Mouse (Mus musculus): ENCODE results near the gene Svep1.

The Svep1 gene

DNA sequence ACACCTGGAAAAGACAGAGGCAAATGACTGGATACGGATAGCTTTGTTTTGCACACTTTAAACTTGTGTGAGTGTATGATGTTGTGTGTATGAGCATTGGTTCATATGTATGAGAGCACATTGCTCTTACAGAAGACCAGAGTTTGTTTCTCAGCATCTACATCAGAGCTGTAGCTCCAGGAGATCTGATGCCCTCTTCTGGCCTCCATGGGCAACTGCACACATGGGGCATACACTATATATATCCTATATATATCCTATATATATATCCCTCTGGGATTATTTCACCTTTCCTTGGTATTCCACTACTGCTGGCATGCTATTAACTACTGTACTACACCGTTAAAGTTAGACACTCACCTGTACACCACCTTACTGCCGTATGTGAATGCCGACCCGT lies 122.5 kb downstream of the Svep1 start:
- no peak for DNase-seq (ENCODE audit: low spot score)

- peak; percentile 77 for DNase-seq (ENCODE audit: low spot score)
Observed at GRCm38 (mm10) chr4:58082588-58082987, 124.1 kb downstream of the Svep1 start.

- peak; percentile 70 for DNase-seq (ENCODE audit: low spot score)
Observed at GRCm38 (mm10) chr4:58079631-58080030, 127.0 kb downstream of the Svep1 start.

- peak; percentile 4 for DNase-seq (ENCODE audit: low spot score)
Observed at GRCm38 (mm10) chr4:58077950-58078349, 128.7 kb downstream of the Svep1 start.

DNA sequence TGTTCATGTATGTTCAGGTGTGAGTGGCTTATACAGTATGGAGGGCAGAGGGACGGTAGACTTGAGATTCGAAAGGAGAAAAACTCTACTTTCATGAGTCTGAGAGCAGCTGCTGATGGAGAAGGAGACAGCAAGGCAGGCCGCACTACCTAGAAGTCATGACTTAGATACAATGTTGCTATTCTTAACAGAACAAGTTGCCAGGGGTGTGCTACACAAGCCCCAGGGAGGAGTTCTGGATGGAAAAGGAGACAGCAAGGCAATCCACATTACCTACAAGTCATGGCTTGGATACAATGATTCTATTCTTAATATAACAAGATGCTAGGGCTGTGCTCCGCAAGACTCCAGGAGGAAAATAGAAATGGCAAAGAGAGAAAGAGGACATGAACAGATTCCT lies 129.1 kb downstream of the Svep1 start:
- DNase-seq (ENCODE audit: low spot score) = no peak

GRCm38 (mm10) chr4:58072888-58073287 lies 133.8 kb downstream of the Svep1 start:
- DNase-seq (ENCODE audit: low spot score) = no peak

GRCm38 (mm10) chr4:58068886-58069285 lies 137.8 kb downstream of the Svep1 start:
- no peak for DNase-seq (ENCODE audit: low spot score)

GRCm38 (mm10) chr4:58064721-58065120 lies 141.9 kb downstream of the Svep1 start:
- DNase-seq (ENCODE audit: low spot score) = no peak

- no peak for DNase-seq (ENCODE audit: low spot score)
Observed at GRCm38 (mm10) chr4:58062933-58063332, 143.7 kb downstream of the Svep1 start.

DNA sequence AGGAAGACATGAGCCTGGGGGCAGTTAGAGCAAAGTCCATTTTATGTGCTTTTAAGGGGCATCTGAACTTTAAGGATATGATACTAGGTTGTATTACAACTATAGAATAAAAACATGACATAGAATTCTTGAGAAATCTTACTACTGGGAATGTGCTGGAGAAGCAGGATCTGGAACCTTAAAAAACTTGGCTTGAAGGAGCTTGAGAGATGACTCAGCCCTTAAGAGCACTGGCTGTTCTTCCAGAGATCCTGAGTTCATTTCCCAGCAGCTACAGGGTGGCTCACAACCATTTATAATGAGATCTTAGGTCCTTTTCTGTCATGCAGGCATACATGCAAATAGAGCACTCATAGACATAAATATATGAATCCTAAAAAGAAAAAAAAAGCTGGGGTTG lies 151.0 kb downstream of the Svep1 start:
- DNase-seq (ENCODE audit: low spot score) = peak; percentile 34

DNA sequence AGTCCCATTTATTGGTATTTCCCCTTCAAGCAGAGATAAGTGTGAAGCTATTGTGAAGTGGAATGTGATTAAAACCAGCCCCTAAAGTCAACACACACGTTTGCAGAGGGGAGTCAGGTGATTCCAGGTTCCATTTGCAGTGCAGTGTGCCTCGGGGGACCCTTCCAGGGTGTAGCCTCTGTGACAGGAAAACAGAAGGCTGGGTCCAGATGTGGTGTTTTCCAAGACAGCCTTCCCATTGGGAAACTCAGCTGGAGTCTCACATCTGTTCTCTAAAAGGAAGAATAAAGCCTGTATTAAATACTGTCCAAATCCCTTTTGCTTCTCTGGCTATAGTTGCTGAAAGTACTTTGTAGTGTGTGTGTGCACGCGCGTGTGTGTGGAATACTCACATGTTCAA lies 152.2 kb downstream of the Svep1 start:
- DNase-seq (ENCODE audit: low spot score) = no peak

DNA sequence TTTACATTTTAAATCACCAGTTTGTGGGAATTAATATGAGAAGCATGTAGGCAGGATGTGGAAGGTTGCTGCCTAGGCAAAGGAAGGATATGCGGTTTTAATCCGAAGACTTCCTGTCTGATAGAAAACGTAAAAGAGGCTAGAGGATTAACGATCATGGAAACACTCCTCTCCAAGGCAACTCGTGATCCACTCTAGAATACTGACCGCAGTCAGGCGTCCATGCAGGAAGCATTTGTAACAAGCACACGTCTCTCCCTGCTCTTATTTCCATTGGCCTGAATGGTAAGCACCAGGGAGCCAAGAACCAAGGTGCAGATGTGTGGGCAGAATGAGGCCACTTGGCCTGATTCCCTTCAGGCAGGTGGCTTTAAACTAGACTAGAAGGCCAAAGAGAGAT lies 155.9 kb downstream of the Svep1 start:
- DNase-seq (ENCODE audit: low spot score) = no peak

- no peak for DNase-seq (ENCODE audit: low spot score)
Observed at GRCm38 (mm10) chr4:58050276-58050675, 156.4 kb downstream of the Svep1 start.

DNA sequence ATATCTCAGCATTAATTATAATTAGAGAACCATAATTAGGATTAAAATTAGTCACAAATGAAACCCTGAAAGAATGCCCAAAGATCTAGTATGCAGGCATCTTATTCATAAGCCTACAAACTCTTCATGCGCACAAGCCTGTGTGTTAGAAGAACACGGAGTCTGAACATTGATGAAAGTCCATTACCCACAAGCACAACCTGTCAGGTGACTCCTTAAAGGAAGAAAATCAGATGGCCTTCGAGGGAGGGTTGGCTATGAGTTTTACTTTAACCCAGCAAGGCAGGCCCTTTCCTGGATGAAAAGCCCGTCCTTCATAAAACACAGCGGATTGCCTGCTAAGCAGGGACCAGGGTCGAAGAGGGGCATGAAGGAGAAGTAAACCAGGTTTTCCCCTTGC lies 161.8 kb downstream of the Svep1 start:
- DNase-seq (ENCODE audit: low spot score) = no peak

- DNase-seq (ENCODE audit: low spot score) = no peak
Observed at GRCm38 (mm10) chr4:58044356-58044755, 162.3 kb downstream of the Svep1 start.

DNA sequence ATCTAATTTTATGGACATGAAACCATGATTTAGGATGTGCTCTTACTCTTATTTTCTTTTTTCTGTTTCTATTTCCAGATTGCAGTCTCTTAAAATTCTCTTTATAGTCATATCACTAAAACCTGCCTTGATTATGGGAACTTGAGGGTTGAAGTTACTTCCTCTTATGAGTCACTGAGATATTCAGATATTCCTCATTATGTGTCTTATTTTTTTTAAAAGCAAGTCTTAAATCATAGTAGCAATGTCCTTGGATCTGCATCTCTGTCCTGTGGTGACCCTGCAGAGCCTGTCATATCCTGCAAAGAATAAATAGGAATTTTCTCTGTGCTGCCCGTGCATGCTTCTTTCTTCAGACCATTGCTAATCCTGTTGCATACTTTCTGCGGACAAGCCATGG lies 166.6 kb downstream of the Svep1 start:
- DNase-seq (ENCODE audit: low spot score) = no peak

DNA sequence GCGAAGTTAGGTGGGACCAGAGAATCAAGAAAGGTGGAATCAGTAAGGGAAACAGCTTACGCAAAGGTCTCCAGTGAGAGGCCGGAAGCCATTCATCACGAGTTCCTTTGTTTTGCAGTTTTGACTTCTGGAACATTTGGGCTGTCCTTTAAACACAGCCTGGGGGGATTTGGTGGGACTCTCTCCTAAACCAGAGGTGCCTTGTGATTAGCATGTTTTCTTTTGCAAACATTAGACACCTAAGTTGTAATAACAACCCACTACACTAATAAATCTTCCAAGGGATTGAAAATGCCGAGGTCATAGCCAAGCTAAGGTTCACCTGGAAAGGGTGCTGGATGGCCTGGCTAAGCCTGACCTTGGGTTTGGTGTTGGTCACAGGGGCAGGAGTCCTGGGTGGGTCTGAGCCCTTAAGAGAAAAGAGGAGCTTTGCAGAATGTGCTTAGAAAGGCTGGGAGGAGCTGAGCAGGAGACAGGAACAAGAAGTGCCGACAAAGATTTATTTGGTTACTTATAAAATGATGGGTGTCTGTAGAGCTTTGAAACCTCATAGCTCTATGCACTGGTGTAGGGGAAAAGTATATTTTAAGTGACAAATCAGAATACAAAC lies 169.5 kb downstream of the Svep1 start:
- DNase-seq (ENCODE audit: low spot score) = no peak

GRCm38 (mm10) chr4:58034663-58035062 lies 172.0 kb downstream of the Svep1 start:
- DNase-seq (ENCODE audit: low spot score) = no peak

- DNase-seq (ENCODE audit: low spot score) = no peak
Observed at GRCm38 (mm10) chr4:58032714-58033113, 173.9 kb downstream of the Svep1 start.

GRCm38 (mm10) chr4:58009024-58009423 lies 197.6 kb downstream of the Svep1 start, which contains the start of gene Txndc8:
Txndc8 (minus strand) TSS chr4:58009124.
- no peak for DNase-seq (ENCODE audit: low spot score)

GRCm38 (mm10) chr4:58003501-58003900 lies 203.2 kb downstream of the Svep1 start:
- DNase-seq (ENCODE audit: low spot score) = no peak

Measured in adipocyte (in vitro differentiated cells).